Mouse (Mus musculus) neural tube, embryonic 12.5 days (tissue): Measurements from ENCODE around the gene Wnt11. TPM values are rescaled to one million over a fixed set of nuclear protein-coding genes. Genes with fewer than 3 reads are reported as not detected.

Source experiments
- ATAC-seq: fragments of 200-750 bp; cut with Nextera tagmentation; 2 replicates; pipeline ENCODE4 v1.8.0; 2017; ENCODE audit warnings: low read depth, mild to moderate bottlenecking, moderate TSS enrichment, moderate library complexity; ENCODE audit not compliant: low FRiP score
- H3K27ac ChIP-seq: fragments of 300-500 bp; sonication (generic); 2 replicates; pipeline ENCODE4 v1.5.1; 2016
- H3K27me3 ChIP-seq: fragments of 300-500 bp; sonication (generic); replicated peaks from 2 replicates; pipeline ENCODE4 v1.6.1; 2016; ENCODE audit warnings: mild to moderate bottlenecking
- H3K36me3 ChIP-seq: fragments of 300-500 bp; sonication (generic); 2 replicates; pipeline ENCODE4 v1.6.1; 2016; ENCODE audit warnings: mild to moderate bottlenecking
- H3K4me1 ChIP-seq: fragments of 300-500 bp; sonication (generic); 2 replicates; pipeline ENCODE4 v1.6.1; 2016
- H3K4me2 ChIP-seq: fragments of 300-500 bp; sonication (generic); replicated peaks from 2 replicates; pipeline ENCODE4 v1.6.1; 2016; ENCODE audit warnings: mild to moderate bottlenecking
- H3K4me3 ChIP-seq: fragments of 300-500 bp; sonication (generic); 2 replicates; pipeline ENCODE4 v1.5.1; 2016
- H3K9ac ChIP-seq: fragments of 300-500 bp; sonication (generic); 2 replicates; pipeline ENCODE4 v1.6.1; 2016; ENCODE audit warnings: mild to moderate bottlenecking
- H3K9me3 ChIP-seq: fragments of 300-500 bp; sonication (generic); 2 replicates; pipeline ENCODE4 v1.6.1; 2016; ENCODE audit warnings: mild to moderate bottlenecking
- WGBS: fragments of 180-500 bp; shearing (Covaris S2); methylation state at CpG from one replicate; pipeline ENCODE4 v1.1.7; 2016; 5-methylcytosine and 5-hydroxymethylcytosine counted together
- polyA plus RNA-seq: library from polyadenylated mRNA; unstranded; fragments of >200 nt; fragmentation: Nextera tagmentation; extraction: Ambion mirVana; gene quantifications from 2 replicates; pipeline ENCODE4 v1.2.1, GENCODE M21; 2016

Gene Wnt11
- polyA plus RNA-seq, 1 experiment from 2014 or later: 7.2 TPM

- no peaks in the 10 kb centered on the region for H3K36me3 ChIP-seq
- 78% methylated on average over 12 of the region's 12 CpGs for WGBS
- H3K4me3 ChIP-seq: no peak overlapping the region
- H3K27ac ChIP-seq: no peak overlapping the region
- no peak overlapping the region for H3K4me2 ChIP-seq
- H3K4me1 ChIP-seq: peaks cover 44% of the 10 kb centered on the region
- H3K9ac ChIP-seq: no peak overlapping the region
- H3K27me3 ChIP-seq: 0 out of 2 replicates have a peak, but pooled peaks cover 4% of the 10 kb centered on the region
- H3K9me3 ChIP-seq: no peaks in the 10 kb centered on the region
- ATAC-seq: no peak
These were observed 37.0 kb downstream of the Wnt11 start for GRCm38 (mm10) chr7:98871882-98872281.

DNA sequence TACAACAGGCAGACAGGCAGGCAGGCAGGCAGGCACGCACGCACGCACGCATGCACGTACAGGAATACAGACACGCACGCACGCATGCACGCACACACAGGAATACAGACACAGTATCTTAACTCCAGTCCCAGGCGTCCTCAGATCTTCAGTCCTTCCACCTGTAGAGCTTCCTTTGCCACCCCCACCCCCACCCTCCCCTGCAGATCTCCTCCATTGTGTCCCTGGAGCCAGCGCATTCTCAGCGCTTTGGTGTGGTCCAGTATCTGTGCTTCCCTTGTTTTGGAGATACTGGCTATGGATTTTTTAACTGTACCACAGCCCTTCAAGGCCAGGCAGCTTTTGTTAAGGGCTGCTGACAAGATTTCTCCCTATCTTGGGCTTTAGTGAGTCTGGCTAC is 38.4 kb downstream of the Wnt11 start:
- H3K4me2 ChIP-seq: no peak overlapping the region
- H3K36me3 ChIP-seq: no peaks in the 10 kb centered on the region
- no peak overlapping the region for H3K9ac ChIP-seq
- no peak overlapping the region for H3K27ac ChIP-seq
- peaks cover 36% of the 10 kb centered on the region for H3K4me1 ChIP-seq
- H3K27me3 ChIP-seq: 0 out of 2 replicates have a peak, but pooled peaks cover 4% of the 10 kb centered on the region
- WGBS: 86% methylated on average over 12 of the region's 12 CpGs
- ATAC-seq: no peak
- H3K4me3 ChIP-seq: no peak overlapping the region
- H3K9me3 ChIP-seq: no peaks in the 10 kb centered on the region

GRCm38 (mm10) chr7:98874411-98874951 is 39.6 kb downstream of the Wnt11 start:
- Histone ChIP-seq H3K27me3 (0 out of 2 replicates have a peak, but pooled peaks cover 4% of the 10 kb centered on the region), H3K36me3 (no peaks in the 10 kb centered on the region), H3K4me3 (no peak overlapping the region), H3K4me2 (no peak overlapping the region), H3K9ac (no peak overlapping the region), H3K4me1 (peaks cover 26% of the 10 kb centered on the region), H3K27ac (no peak overlapping the region), H3K9me3 (no peaks in the 10 kb centered on the region)
- no peak for ATAC-seq
- 75% methylated on average over 6 of the region's 6 CpGs for WGBS

GRCm38 (mm10) chr7:98875390-98875990 is 40.6 kb downstream of the Wnt11 start:
- Histone ChIP-seq H3K4me1 (peaks cover 23% of the 10 kb centered on the region), H3K27ac (no peak overlapping the region), H3K9me3 (no peaks in the 10 kb centered on the region), H3K9ac (no peak overlapping the region), H3K4me3 (no peak overlapping the region), H3K36me3 (no peaks in the 10 kb centered on the region), H3K4me2 (no peak overlapping the region), H3K27me3 (0 out of 2 replicates have a peak, but pooled peaks cover 4% of the 10 kb centered on the region)
- no peak for ATAC-seq
- 44% methylated on average over 13 of the region's 13 CpGs for WGBS

- no peak overlapping the region for H3K4me2 ChIP-seq
- ATAC-seq: no peak
- WGBS: 45% methylated on average over 13 of the region's 13 CpGs
- H3K27me3 ChIP-seq: 0 out of 2 replicates have a peak, but pooled peaks cover 4% of the 10 kb centered on the region
- no peak overlapping the region for H3K9ac ChIP-seq
- H3K4me1 ChIP-seq: peaks cover 19% of the 10 kb centered on the region
- H3K4me3 ChIP-seq: 0 out of 2 replicates have a peak overlapping the region, but pooled peaks have one; percentile 7
- no peak overlapping the region for H3K27ac ChIP-seq
- no peaks in the 10 kb centered on the region for H3K9me3 ChIP-seq
- H3K36me3 ChIP-seq: no peaks in the 10 kb centered on the region
These were observed 41.2 kb downstream of the Wnt11 start for GRCm38 (mm10) chr7:98876119-98876518.

GRCm38 (mm10) chr7:98879176-98879575 is 44.3 kb downstream of the Wnt11 start:
- Histone ChIP-seq H3K27me3 (0 out of 2 replicates have a peak, but pooled peaks cover 4% of the 10 kb centered on the region), H3K4me2 (no peak overlapping the region), H3K9me3 (no peaks in the 10 kb centered on the region), H3K9ac (no peak overlapping the region), H3K36me3 (no peaks in the 10 kb centered on the region), H3K27ac (no peak overlapping the region), H3K4me1 (peaks cover 19% of the 10 kb centered on the region), H3K4me3 (no peak overlapping the region)
- ATAC-seq: no peak
- WGBS: 89% methylated on average over 2 of the region's 2 CpGs

DNA sequence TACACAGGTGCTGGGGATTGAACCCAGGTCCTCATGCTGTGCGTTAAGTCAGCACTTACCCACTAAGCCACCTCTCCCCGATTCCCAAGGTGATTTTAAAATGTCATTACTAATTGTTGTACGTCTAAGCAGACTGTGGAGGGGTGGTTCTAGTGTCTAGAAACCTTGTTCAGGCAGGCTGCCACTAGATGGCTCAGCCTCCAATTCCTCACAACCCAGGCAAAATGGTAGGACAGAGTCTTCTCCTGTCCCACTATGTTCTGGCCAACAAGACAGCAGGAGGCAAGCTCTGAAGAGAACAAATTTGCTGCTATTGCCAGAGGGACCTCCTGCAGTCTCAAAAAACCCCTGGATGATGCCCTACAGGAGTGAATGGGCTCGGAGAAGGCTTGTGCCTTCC is 47.0 kb downstream of the Wnt11 start:
- no peak overlapping the region for H3K27ac ChIP-seq
- H3K27me3 ChIP-seq: no peaks in the 10 kb centered on the region
- H3K36me3 ChIP-seq: no peaks in the 10 kb centered on the region
- ATAC-seq: no peak
- H3K4me2 ChIP-seq: no peak overlapping the region
- H3K4me1 ChIP-seq: peaks cover 5% of the 10 kb centered on the region; the same call in 1 of the 2 replicates
- no peak overlapping the region for H3K9ac ChIP-seq
- no peak overlapping the region for H3K4me3 ChIP-seq
- no peaks in the 10 kb centered on the region for H3K9me3 ChIP-seq
- 71% methylated on average over 4 of the region's 4 CpGs for WGBS

GRCm38 (mm10) chr7:98887811-98888261 is 52.9 kb downstream of the Wnt11 start:
- peak; percentile 25 for ATAC-seq
- 0 out of 2 replicates have a peak overlapping the region, but pooled peaks have one; percentile 17 for H3K4me2 ChIP-seq
- H3K4me3 ChIP-seq: no peak overlapping the region
- 37% methylated on average over 22 of the region's 22 CpGs for WGBS
- no peaks in the 10 kb centered on the region for H3K9me3 ChIP-seq
- H3K27ac ChIP-seq: peak overlapping the region; percentile 38; the same call in 1 of the 2 replicates
- no peak overlapping the region for H3K9ac ChIP-seq
- H3K4me1 ChIP-seq: peaks cover 41% of the 10 kb centered on the region
- H3K27me3 ChIP-seq: no peaks in the 10 kb centered on the region
- H3K36me3 ChIP-seq: no peaks in the 10 kb centered on the region

- peaks cover 41% of the 10 kb centered on the region for H3K4me1 ChIP-seq
- peak; percentile 82 for ATAC-seq
- H3K27ac ChIP-seq: no peak overlapping the region; the same call in 1 of the 2 replicates
- H3K9ac ChIP-seq: no peak overlapping the region
- H3K9me3 ChIP-seq: no peaks in the 10 kb centered on the region
- no peaks in the 10 kb centered on the region for H3K36me3 ChIP-seq
- 0 out of 2 replicates have a peak overlapping the region, but pooled peaks have one; percentile 6 for H3K4me2 ChIP-seq
- WGBS: 20% methylated on average over 5 of the region's 5 CpGs
- no peak overlapping the region for H3K4me3 ChIP-seq
- no peaks in the 10 kb centered on the region for H3K27me3 ChIP-seq
These were observed 53.9 kb downstream of the Wnt11 start for GRCm38 (mm10) chr7:98888810-98889209.

DNA sequence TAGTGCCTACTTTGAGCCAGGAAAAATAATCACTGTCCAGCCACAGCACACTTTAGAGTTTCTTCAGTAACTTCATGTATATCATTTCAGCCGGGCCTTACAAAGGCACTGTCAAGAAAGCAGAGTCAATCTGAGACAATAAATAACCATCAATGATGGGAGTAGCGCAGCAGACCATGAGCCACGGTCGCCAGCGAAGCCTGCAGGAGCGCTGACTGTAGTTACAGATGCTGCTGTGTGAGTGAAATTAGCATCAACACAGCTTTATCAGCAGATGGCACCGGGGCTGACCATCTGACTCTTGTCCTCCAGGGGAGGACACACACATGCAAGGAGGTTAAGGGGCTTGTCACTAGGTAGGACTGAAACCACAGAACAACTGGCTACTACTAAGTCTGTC is 54.3 kb downstream of the Wnt11 start:
- Histone ChIP-seq H3K36me3 (no peaks in the 10 kb centered on the region), H3K4me1 (peaks cover 41% of the 10 kb centered on the region), H3K9me3 (no peaks in the 10 kb centered on the region), H3K27ac (peak overlapping the region; percentile 42; the same call in 1 of the 2 replicates), H3K27me3 (no peaks in the 10 kb centered on the region), H3K4me2 (peak overlapping the region; percentile 6; the same call in 1 of the 2 replicates), H3K9ac (no peak overlapping the region), H3K4me3 (no peak overlapping the region)
- peak; percentile 70 for ATAC-seq
- 15% methylated on average over 7 of the region's 7 CpGs for WGBS

DNA sequence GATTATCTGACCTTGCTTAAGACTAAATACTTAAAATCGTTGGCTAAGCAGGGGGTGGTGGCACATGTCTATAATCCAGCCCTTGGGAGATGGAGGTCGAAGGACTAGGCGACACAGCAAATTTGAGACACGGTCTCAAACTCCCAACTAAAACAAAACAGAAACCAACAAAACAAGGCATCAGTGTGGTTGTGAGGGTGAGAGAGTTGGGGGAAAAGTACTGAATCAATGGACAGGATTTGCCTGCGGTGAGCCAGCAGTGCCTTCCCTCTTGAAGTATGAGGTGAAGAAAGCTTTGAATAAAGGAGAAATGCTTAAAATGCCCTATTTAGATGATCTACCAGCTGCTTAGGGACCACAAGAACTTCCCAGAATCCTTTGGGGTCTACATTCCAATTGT is 58.2 kb downstream of the Wnt11 start:
- H3K4me1 ChIP-seq: peaks cover 35% of the 10 kb centered on the region
- no peak for ATAC-seq
- H3K27ac ChIP-seq: no peak overlapping the region
- H3K9me3 ChIP-seq: no peaks in the 10 kb centered on the region
- H3K36me3 ChIP-seq: no peaks in the 10 kb centered on the region
- no peak overlapping the region for H3K9ac ChIP-seq
- no peaks in the 10 kb centered on the region for H3K27me3 ChIP-seq
- WGBS: 92% methylated on average over 5 of the region's 5 CpGs
- H3K4me2 ChIP-seq: no peak overlapping the region
- no peak overlapping the region for H3K4me3 ChIP-seq

DNA sequence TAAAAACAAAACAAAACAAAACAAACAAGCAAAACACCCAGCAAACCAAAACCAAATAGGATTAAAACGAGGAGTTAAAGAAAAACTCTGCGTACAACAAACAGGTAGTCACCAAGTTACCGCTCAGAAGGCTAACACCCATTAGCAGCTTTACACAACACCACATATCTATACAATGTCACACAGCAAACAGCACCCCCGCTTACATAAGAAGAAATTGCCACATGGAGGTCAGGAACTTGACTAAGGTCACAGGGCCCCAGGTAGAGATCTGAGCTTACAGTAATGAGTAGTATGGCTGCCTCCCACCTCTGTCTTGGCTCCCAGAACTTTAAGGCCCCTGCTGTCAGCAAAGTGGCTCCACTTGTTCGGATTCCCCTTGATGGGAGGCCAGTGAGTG is 59.4 kb downstream of the Wnt11 start:
- Histone ChIP-seq H3K9me3 (no peaks in the 10 kb centered on the region), H3K36me3 (no peaks in the 10 kb centered on the region), H3K9ac (no peak overlapping the region), H3K4me1 (peaks cover 24% of the 10 kb centered on the region), H3K27me3 (no peaks in the 10 kb centered on the region), H3K27ac (no peak overlapping the region), H3K4me3 (no peak overlapping the region), H3K4me2 (no peak overlapping the region)
- 92% methylated on average over 5 of the region's 5 CpGs for WGBS
- no peak for ATAC-seq
